Mouse (Mus musculus): ENCODE measurements around the gene Lpcat1.

Lpcat1 gene

GRCm38 (mm10) chr13:73482476-73482875 lies 15.5 kb downstream of the Lpcat1 start:
- DNase-seq, result no peak

- no peak for DNase-seq
Measured at GRCm38 (mm10) chr13:73483331-73483730, 16.3 kb downstream of the Lpcat1 start.

- DNase-seq, result no peak
Measured at GRCm38 (mm10) chr13:73484171-73484570, 17.2 kb downstream of the Lpcat1 start.

- no peak for DNase-seq
Measured at GRCm38 (mm10) chr13:73488105-73488504, 21.1 kb downstream of the Lpcat1 start.

- DNase-seq, result no peak
Measured at GRCm38 (mm10) chr13:73488707-73489106, 21.7 kb downstream of the Lpcat1 start.

GRCm38 (mm10) chr13:73489986-73490385 lies 23.0 kb downstream of the Lpcat1 start:
- DNase-seq, result no peak

- no peak for DNase-seq
Measured at GRCm38 (mm10) chr13:73490564-73491170, 23.7 kb downstream of the Lpcat1 start.

GRCm38 (mm10) chr13:73493183-73493582 lies 26.2 kb downstream of the Lpcat1 start:
- DNase-seq, result no peak

GRCm38 (mm10) chr13:73494528-73494927 lies 27.5 kb downstream of the Lpcat1 start:
- no peak for DNase-seq

- no peak for DNase-seq
Measured at GRCm38 (mm10) chr13:73496137-73496536, 29.1 kb downstream of the Lpcat1 start.

- no peak for DNase-seq
Measured at GRCm38 (mm10) chr13:73499893-73500604, 33.1 kb downstream of the Lpcat1 start.

GRCm38 (mm10) chr13:73502719-73503118 lies 35.7 kb downstream of the Lpcat1 start:
- no peak for DNase-seq

GRCm38 (mm10) chr13:73505686-73506467 lies 38.9 kb downstream of the Lpcat1 start:
- peak; percentile 40 to 41 for DNase-seq

GRCm38 (mm10) chr13:73508817-73509550 lies 42.0 kb downstream of the Lpcat1 start:
- DNase-seq, result no peak

- no peak for DNase-seq
Measured at GRCm38 (mm10) chr13:73509869-73510268, 42.9 kb downstream of the Lpcat1 start.

GRCm38 (mm10) chr13:73512776-73513673 lies 46.0 kb downstream of the Lpcat1 start:
- DNase-seq, result peak; percentile 18 to 45

GRCm38 (mm10) chr13:73516886-73517285 lies 49.9 kb downstream of the Lpcat1 start:
- no peak for DNase-seq

GRCm38 (mm10) chr13:73533716-73534115 lies 66.7 kb downstream of the Lpcat1 start:
- DNase-seq, result no peak

GRCm38 (mm10) chr13:73535287-73535686 lies 68.3 kb downstream of the Lpcat1 start:
- DNase-seq, result no peak

- peak in 1 of 2 experiments; percentile 11 for DNase-seq
Measured at GRCm38 (mm10) chr13:73536403-73536821, 69.4 kb downstream of the Lpcat1 start, which contains the start of gene Slc6a3. Slc6a3 (plus strand) TSS chr13:73536747.

GRCm38 (mm10) chr13:73536824-73537223 lies 69.8 kb downstream of the Lpcat1 start:
- no peak for DNase-seq

- DNase-seq, result no peak
Measured at GRCm38 (mm10) chr13:73564201-73564600, 97.2 kb downstream of the Lpcat1 start.
